ENCODE assay signal across 14 mouse cellular contexts in genomic region chr17:72955534-72955933, GRCm38 (mm10). TPM values are rescaled to one million over a fixed set of nuclear protein-coding genes. Genes with fewer than 3 reads are reported as not detected.
A peak's percentile ranks its signal among the peaks of the same experiment; 100 is the strongest.
DNase-seq lines count a peak whose midpoint lies in the region; ATAC-seq and TF ChIP-seq lines count a peak whose summit lies in the region.
"Had no signal": no experiment of that assay in that cellular context is flagged by ENCODE, and none has a peak within 500 bp of the region (broad histone marks: within the 10 kb centered on the region; RNA-seq: fewer than 3 reads in every experiment).

No protein-coding gene starts in this region.

- no peak for DNase-seq in heart, postnatal 25 days (ENCODE audit: low spot score)
- peak; percentile 90 for DNase-seq in 3T3-L1 (ENCODE audit: low read depth, low spot score)
- DNase-seq in NIH3T3 (ENCODE audit: low read depth), result peak; percentile 78
- no peak for DNase-seq in liver
- no peak for DNase-seq in lung, postnatal 0 days (ENCODE audit: low spot score)
- DNase-seq in B cell, adult 2 months, result no peak

- intact Hi-C loops in heart, postnatal 25 days (cut with DNase I), result no loop called here

- no peaks in the 10 kb centered on the region for H3K27me3 ChIP-seq in heart, embryonic 13.5 days (replicated peaks)
- H3K27me3 ChIP-seq in lung, postnatal 0 days (replicated peaks; ENCODE audit: insufficient read depth, low read length), result no peaks in the 10 kb centered on the region
- H3K27me3 ChIP-seq: hindbrain, embryonic 13.5 days; limb, embryonic 15.5 days; lung, embryonic 15.5 days had no signal

- TF ChIP-seq EP300 in lung, postnatal 0 days (IDR thresholded peaks at IDR 0.05), result no peak

- no peak overlapping the region for H3K4me2 ChIP-seq in heart, embryonic 13.5 days
- H3K4me2 ChIP-seq in lung, postnatal 0 days (replicated peaks; ENCODE audit: low read depth, low read length), result no peak overlapping the region
- H3K4me2 ChIP-seq: hindbrain, embryonic 13.5 days; limb, embryonic 15.5 days; lung, embryonic 15.5 days had no signal

- peaks cover 33% of the 10 kb centered on the region for H3K4me1 ChIP-seq in heart, embryonic 13.5 days
- H3K4me1 ChIP-seq in lung, postnatal 0 days (ENCODE audit: insufficient read depth, low read depth, low read length), result no peaks in the 10 kb centered on the region; the same call in 1 of the 2 replicates

- peak overlapping the region; percentile 46 for H3K27ac ChIP-seq in heart, embryonic 13.5 days (replicated peaks)
- no peak overlapping the region for H3K27ac ChIP-seq in lung, postnatal 0 days (ENCODE audit: low read length)
- H3K27ac ChIP-seq: hindbrain, embryonic 13.5 days; kidney, postnatal 0 days; limb, embryonic 15.5 days; lung, embryonic 15.5 days had no signal

- peak; percentile 48; the same call in 1 of the 2 replicates for ATAC-seq in heart, embryonic 13.5 days (ENCODE audit: extremely low read depth, insufficient number of reproducible peaks, low FRiP score, low TSS enrichment)
- peak; percentile 46 to 48; a peak in 1 of 4 replicates for ATAC-seq in hematopoietic stem cell, adult 5-6 weeks (replicated peaks in 1 of 2; ENCODE audit: insufficient read depth in 1 of 2, low FRiP score in 2 of 2, low TSS enrichment in 1 of 2, low read depth in 1 of 2, poor library complexity in 2 of 2, severe bottlenecking in 2 of 2)
- no peak; the same call in 1 of the 2 replicates for ATAC-seq in lung, postnatal 0 days
- ATAC-seq: midbrain, embryonic 16.5 days had no signal

- no peak overlapping the region for H3K9ac ChIP-seq in heart, embryonic 13.5 days
- no peak overlapping the region for H3K9ac ChIP-seq in lung, postnatal 0 days (replicated peaks; ENCODE audit: low read depth)
- H3K9ac ChIP-seq: hindbrain, embryonic 13.5 days; limb, embryonic 15.5 days; lung, embryonic 15.5 days had no signal

- 25% methylated on average over 2 of the region's 2 CpGs for WGBS in heart, embryonic 13.5 days
- WGBS in lung, postnatal 0 days, result 33% methylated on average over 2 of the region's 2 CpGs

- H3K4me3 ChIP-seq in heart, embryonic 13.5 days, result no peak overlapping the region
- H3K4me3 ChIP-seq in lung, postnatal 0 days (ENCODE audit: low read depth, low read length), result no peak overlapping the region
- H3K4me3 ChIP-seq: erythroblast, embryonic 14.5 days; hindbrain, embryonic 13.5 days; limb, embryonic 15.5 days; lung, embryonic 15.5 days had no signal

- TF ChIP-seq CTCF in lung, postnatal 0 days (IDR thresholded peaks at IDR 0.05), result no peak

- no peaks in the 10 kb centered on the region for H3K36me3 ChIP-seq in heart, embryonic 13.5 days
- H3K36me3 ChIP-seq in lung, postnatal 0 days (ENCODE audit: insufficient read depth, low read length), result no peaks in the 10 kb centered on the region
- H3K36me3 ChIP-seq: hindbrain, embryonic 13.5 days; limb, embryonic 15.5 days; lung, embryonic 15.5 days had no signal

- no peaks in the 10 kb centered on the region for H3K9me3 ChIP-seq in heart, embryonic 13.5 days
- no peaks in the 10 kb centered on the region for H3K9me3 ChIP-seq in lung, postnatal 0 days (ENCODE audit: low read length)
- H3K9me3 ChIP-seq: hindbrain, embryonic 13.5 days; limb, embryonic 15.5 days; lung, embryonic 15.5 days had no signal

RNA-seq across cellular contexts. Expression of gene Lbh, which starts 37.4 kb away (rescaled TPM):
- polyA plus RNA-seq in heart, embryonic 13.5 days (2015; fragmentation: Nextera tagmentation; extraction: Ambion mirVana), result 25.6 and 30.8 TPM in 2 replicates
- total RNA-seq in heart, postnatal 25 days (2021), result 100 to 1,000 TPM; 390 to 430 TPM
- 23.1 and 24.5 TPM in 2 replicates for total RNA-seq in hematopoietic stem cell, adult 5-6 weeks (2017)
- 16.2 and 19.2 TPM in 2 replicates for polyA plus RNA-seq in lung, postnatal 0 days (2015; fragmentation: Nextera tagmentation; extraction: Ambion mirVana)

Comparison
In these comparisons a context has a peak if more than half of its experiments do, and no peak if none do; other contexts are left out.
1. DNase-seq: peak in 3T3-L1 (single experiment) and NIH3T3 (single experiment); none in heart, postnatal 25 days (single experiment), liver (single experiment), lung, postnatal 0 days (single experiment) and B cell, adult 2 months (0 of 2).
2. RNA of gene Lbh, which starts 37.4 kb away (total RNA-seq): 390 to 430 TPM in heart, postnatal 25 days; 23.1 to 24.5 TPM in hematopoietic stem cell, adult 5-6 weeks; every median in the first group is over 10 times any median in the second.